Mouse (Mus musculus): ENCODE data around the gene Gria1. TPM values are rescaled to one million over a fixed set of nuclear protein-coding genes. Genes with fewer than 3 reads are reported as not detected.

The Gria1 gene
- polyA plus RNA-seq, 1 experiment from 2014 or later = 1.2 TPM

GRCm38 (mm10) chr11:57004611-57005010 lies 6.6 kb upstream of the Gria1 start:
- no peaks in the 10 kb centered on the region for H3K9me3 ChIP-seq (replicated peaks; ENCODE audit: low read length)
- no peaks in the 10 kb centered on the region for H3K36me3 ChIP-seq (ENCODE audit: insufficient read depth, low read length)
- H3K4me2 ChIP-seq (ENCODE audit: low read length) = no peak overlapping the region
- no peak overlapping the region for H3K9ac ChIP-seq (ENCODE audit: low read depth, low read length)
- no peak for TF ChIP-seq CTCF (IDR thresholded peaks at IDR 0.05; ENCODE audit: low read depth)
- ATAC-seq (replicated peaks; ENCODE audit: low FRiP score, low read depth) = no peak
- no peak overlapping the region for H3K4me3 ChIP-seq (replicated peaks; ENCODE audit: low read depth, low read length)
- WGBS = 40% methylated on average over 3 of the region's 3 CpGs
- H3K27me3 ChIP-seq (ENCODE audit: insufficient read depth, low read length) = no peaks in the 10 kb centered on the region
- no peak overlapping the region for H3K27ac ChIP-seq
- no peak for DNase-seq (ENCODE audit: low spot score)
- no peaks in the 10 kb centered on the region for H3K4me1 ChIP-seq (replicated peaks; ENCODE audit: insufficient read depth, low read length)

- H3K4me2 ChIP-seq (ENCODE audit: low read length) = no peak overlapping the region
- 75% methylated on average over 7 of the region's 7 CpGs for WGBS
- no peak overlapping the region for H3K27ac ChIP-seq
- no peak overlapping the region for H3K4me3 ChIP-seq (replicated peaks; ENCODE audit: low read depth, low read length)
- no peak for TF ChIP-seq CTCF (IDR thresholded peaks at IDR 0.05; ENCODE audit: low read depth)
- no peaks in the 10 kb centered on the region for H3K9me3 ChIP-seq (replicated peaks; ENCODE audit: low read length)
- H3K27me3 ChIP-seq (ENCODE audit: insufficient read depth, low read length) = no peaks in the 10 kb centered on the region
- ATAC-seq (replicated peaks; ENCODE audit: low FRiP score, low read depth) = no peak
- DNase-seq (ENCODE audit: low spot score) = no peak
- no peaks in the 10 kb centered on the region for H3K4me1 ChIP-seq (replicated peaks; ENCODE audit: insufficient read depth, low read length)
- no peak overlapping the region for H3K9ac ChIP-seq (ENCODE audit: low read depth, low read length)
- H3K36me3 ChIP-seq (ENCODE audit: insufficient read depth, low read length) = no peaks in the 10 kb centered on the region
These were observed 5.8 kb upstream of the Gria1 start for GRCm38 (mm10) chr11:57005341-57005740.

- no peaks in the 10 kb centered on the region for H3K36me3 ChIP-seq (ENCODE audit: insufficient read depth, low read length)
- no peaks in the 10 kb centered on the region for H3K9me3 ChIP-seq (replicated peaks; ENCODE audit: low read length)
- no peak overlapping the region for H3K4me2 ChIP-seq (ENCODE audit: low read length)
- DNase-seq (ENCODE audit: low spot score) (no peak), ATAC-seq (replicated peaks; ENCODE audit: low FRiP score, low read depth) (no peak)
- no peaks in the 10 kb centered on the region for H3K27me3 ChIP-seq (ENCODE audit: insufficient read depth, low read length)
- TF ChIP-seq CTCF (IDR thresholded peaks at IDR 0.05; ENCODE audit: low read depth) = no peak
- H3K27ac ChIP-seq = no peak overlapping the region
- H3K4me3 ChIP-seq (replicated peaks; ENCODE audit: low read depth, low read length) = no peak overlapping the region
- 79% methylated on average over 4 of the region's 4 CpGs for WGBS
- H3K9ac ChIP-seq (ENCODE audit: low read depth, low read length) = no peak overlapping the region
- no peaks in the 10 kb centered on the region for H3K4me1 ChIP-seq (replicated peaks; ENCODE audit: insufficient read depth, low read length)
These were observed 3.4 kb upstream of the Gria1 start for GRCm38 (mm10) chr11:57007790-57008189.

- no peak overlapping the region for H3K4me2 ChIP-seq (ENCODE audit: low read length)
- 80% methylated on average over 6 of the region's 6 CpGs for WGBS
- H3K27me3 ChIP-seq (ENCODE audit: insufficient read depth, low read length) = no peaks in the 10 kb centered on the region
- H3K4me1 ChIP-seq (replicated peaks; ENCODE audit: insufficient read depth, low read length) = no peaks in the 10 kb centered on the region
- no peaks in the 10 kb centered on the region for H3K9me3 ChIP-seq (replicated peaks; ENCODE audit: low read length)
- no peak for DNase-seq (ENCODE audit: low spot score)
- no peak overlapping the region for H3K27ac ChIP-seq
- no peak overlapping the region for H3K4me3 ChIP-seq (replicated peaks; ENCODE audit: low read depth, low read length)
- no peaks in the 10 kb centered on the region for H3K36me3 ChIP-seq (ENCODE audit: insufficient read depth, low read length)
- H3K9ac ChIP-seq (ENCODE audit: low read depth, low read length) = no peak overlapping the region
- ATAC-seq (replicated peaks; ENCODE audit: low FRiP score, low read depth) = no peak
- no peak for TF ChIP-seq CTCF (IDR thresholded peaks at IDR 0.05; ENCODE audit: low read depth)
These were observed 576 bp upstream of the Gria1 start for GRCm38 (mm10) chr11:57010611-57011010.

GRCm38 (mm10) chr11:57011691-57012039 lies 478 bp downstream of the Gria1 start:
- Histone ChIP-seq H3K27ac (no peak overlapping the region), H3K4me1 (replicated peaks; ENCODE audit: insufficient read depth, low read length) (no peaks in the 10 kb centered on the region), H3K9me3 (replicated peaks; ENCODE audit: low read length) (no peaks in the 10 kb centered on the region), H3K9ac (ENCODE audit: low read depth, low read length) (no peak overlapping the region), H3K27me3 (ENCODE audit: insufficient read depth, low read length) (no peaks in the 10 kb centered on the region), H3K36me3 (ENCODE audit: insufficient read depth, low read length) (no peaks in the 10 kb centered on the region), H3K4me3 (replicated peaks; ENCODE audit: low read depth, low read length) (no peak overlapping the region; the same call in 1 of the 2 replicates), H3K4me2 (ENCODE audit: low read length) (peak overlapping the region; percentile 41)
- ATAC-seq (replicated peaks; ENCODE audit: low FRiP score, low read depth) (no peak), DNase-seq (ENCODE audit: low spot score) (peak; percentile 70)
- TF ChIP-seq CTCF (IDR thresholded peaks at IDR 0.05; ENCODE audit: low read depth) = no peak
- 2% methylated on average over 11 of the region's 11 CpGs for WGBS

GRCm38 (mm10) chr11:57012287-57012921 lies 1.2 kb downstream of the Gria1 start:
- 28% methylated on average over 13 of the region's 13 CpGs for WGBS
- DNase-seq (ENCODE audit: low spot score) (no peak), ATAC-seq (replicated peaks; ENCODE audit: low FRiP score, low read depth) (no peak)
- Histone ChIP-seq H3K4me1 (replicated peaks; ENCODE audit: insufficient read depth, low read length) (no peaks in the 10 kb centered on the region), H3K36me3 (ENCODE audit: insufficient read depth, low read length) (no peaks in the 10 kb centered on the region), H3K9me3 (replicated peaks; ENCODE audit: low read length) (no peaks in the 10 kb centered on the region), H3K27ac (no peak overlapping the region), H3K4me3 (replicated peaks; ENCODE audit: low read depth, low read length) (no peak overlapping the region; the same call in 1 of the 2 replicates), H3K9ac (ENCODE audit: low read depth, low read length) (no peak overlapping the region), H3K27me3 (ENCODE audit: insufficient read depth, low read length) (no peaks in the 10 kb centered on the region), H3K4me2 (ENCODE audit: low read length) (0 out of 2 replicates have a peak overlapping the region, but pooled peaks have one; percentile 7)
- no peak for TF ChIP-seq CTCF (IDR thresholded peaks at IDR 0.05; ENCODE audit: low read depth)

Measured in kidney, postnatal 0 days (tissue).